Mouse (Mus musculus) left cerebral cortex, adult 2 months (tissue): ENCODE data around the gene Pld1. TPM values are rescaled to one million over a fixed set of nuclear protein-coding genes. Genes with fewer than 3 reads are reported as not detected.

ENCODE experiments used
- DNase-seq, 2 experiments: peaks; one replicate each; pipeline ENCODE4 v3.0.0; 2021 to 2022; ENCODE audit warnings: low spot score in 2 of 2, mixed read lengths in 1 of 2; ENCODE audit errors: extremely low spot score in 1 of 2
- H3K27ac ChIP-seq: fragments of 200-600 bp; 2 replicates; pipeline ENCODE4 v1.8.1; 2022
- H3K4me3 ChIP-seq: fragments of 200-600 bp; 2 replicates; pipeline ENCODE4 v1.8.1; 2022
- CTCF ChIP-seq: fragments of 200-600 bp; IDR thresholded peaks from 2 replicates; pipeline ENCODE4 v1.8.1; 2022; ENCODE audit warnings: antibody characterized with exemption, mild to moderate bottlenecking, moderate library complexity
- intact Hi-C: fragments of 180-260 bp; cut with DNase I; formaldehyde crosslinking; loops from one replicate; pipeline ENCODE4 v1.15.1; 2025
- total RNA-seq, 2 experiments: library from RNA; stranded (reverse); gene quantifications; 2 replicates each; pipeline ENCODE4 v1.2.3; 2021

Gene Pld1
- total RNA-seq, 2 experiments from 2014 or later, result 7.4 to 7.5 TPM

DNA sequence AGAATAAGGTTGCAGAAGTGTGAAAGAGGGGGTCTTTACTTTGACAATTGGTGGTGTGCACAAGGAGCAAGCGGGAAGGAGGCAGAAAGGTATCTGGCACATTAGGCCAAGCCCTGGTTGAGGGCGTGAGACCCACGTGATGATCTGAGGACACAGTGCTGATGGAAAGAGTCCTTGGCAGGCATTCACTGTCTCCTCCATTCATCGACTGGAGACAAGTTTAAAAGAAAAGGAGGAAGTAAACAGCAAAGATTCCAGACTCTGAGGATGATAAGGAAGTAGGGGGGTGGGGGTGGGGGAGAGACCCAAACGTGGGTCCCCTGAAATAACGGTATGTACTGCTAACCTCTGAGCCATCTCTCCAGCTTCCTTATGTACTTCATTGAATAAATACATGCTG lies 142.5 kb downstream of the Pld1 start:
- DNase-seq, result no peak
- TF ChIP-seq CTCF, result no peak
- no peak overlapping the region for H3K27ac ChIP-seq
- intact Hi-C loops, result no loop called here
- no peak overlapping the region for H3K4me3 ChIP-seq

DNA sequence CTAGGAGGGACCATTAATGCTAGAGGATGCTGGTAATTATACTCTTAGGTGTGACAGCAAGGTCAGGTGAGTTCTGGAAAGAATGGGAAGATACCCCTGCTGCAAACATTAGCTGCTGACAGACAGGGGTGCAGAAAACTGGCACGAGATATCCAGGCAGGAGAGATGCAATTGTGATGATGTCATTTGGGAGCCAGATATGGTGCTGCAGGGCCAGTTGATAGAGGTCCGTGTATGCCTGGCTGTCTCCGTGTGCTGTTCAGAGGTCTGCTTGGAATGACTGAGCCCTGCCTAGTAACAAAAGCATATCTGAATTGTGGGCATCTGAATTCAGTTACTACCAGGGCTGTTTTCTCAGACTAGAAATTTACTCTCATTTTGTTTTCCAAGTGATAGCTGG lies 144.7 kb downstream of the Pld1 start:
- intact Hi-C loops, result no loop called here
- DNase-seq, result no peak
- no peak for TF ChIP-seq CTCF

DNA sequence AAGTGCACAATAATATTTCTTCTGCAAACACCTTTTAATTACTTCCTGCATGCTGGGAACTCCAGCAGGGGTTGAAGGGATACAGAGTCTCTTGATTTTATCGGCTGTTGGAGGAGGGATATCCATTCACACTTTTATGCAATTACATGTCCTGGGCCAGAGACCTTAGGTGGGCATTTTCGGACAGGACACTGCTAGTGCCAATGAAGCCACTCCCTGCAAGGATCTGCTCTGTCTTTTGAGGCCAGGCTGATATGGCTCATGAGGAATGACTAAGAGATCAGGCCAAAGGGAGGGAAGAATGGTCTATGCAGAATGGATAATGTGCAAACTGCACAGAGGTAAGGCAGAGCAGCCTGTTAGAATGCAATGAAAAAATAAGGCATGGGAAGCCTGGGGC lies 145.8 kb downstream of the Pld1 start:
- DNase-seq, result no peak
- Histone ChIP-seq H3K27ac (no peak overlapping the region), H3K4me3 (no peak overlapping the region)
- TF ChIP-seq CTCF, result no peak
- intact Hi-C loops, result no loop called here

More for the DNA sequence above, 144.7 kb downstream of the Pld1 start:
- H3K4me3 ChIP-seq, result no peak overlapping the region
- H3K27ac ChIP-seq, result no peak overlapping the region

DNA sequence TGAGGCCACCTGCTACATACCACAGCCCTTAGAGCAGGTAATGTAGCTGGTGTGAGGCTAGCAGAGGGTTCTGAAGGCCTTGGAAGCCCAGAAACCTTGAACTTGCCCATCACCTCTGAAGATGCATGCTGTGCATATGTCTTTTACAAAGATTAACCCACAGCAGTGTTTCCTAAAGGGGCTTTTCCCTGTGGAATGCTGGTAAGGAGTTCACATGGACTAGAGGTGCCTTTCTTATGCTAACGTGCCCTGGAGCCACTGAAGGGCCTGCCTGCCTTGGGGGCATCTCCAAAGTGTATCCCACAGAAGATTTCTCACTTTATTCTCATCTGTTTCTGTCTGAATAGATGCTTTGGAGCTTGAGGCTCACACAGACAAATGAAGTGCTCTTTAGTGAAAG lies 152.8 kb downstream of the Pld1 start:
- DNase-seq, result no peak
- intact Hi-C loops, result no loop called here
- no peak overlapping the region for H3K27ac ChIP-seq
- no peak overlapping the region for H3K4me3 ChIP-seq
- no peak for TF ChIP-seq CTCF

DNA sequence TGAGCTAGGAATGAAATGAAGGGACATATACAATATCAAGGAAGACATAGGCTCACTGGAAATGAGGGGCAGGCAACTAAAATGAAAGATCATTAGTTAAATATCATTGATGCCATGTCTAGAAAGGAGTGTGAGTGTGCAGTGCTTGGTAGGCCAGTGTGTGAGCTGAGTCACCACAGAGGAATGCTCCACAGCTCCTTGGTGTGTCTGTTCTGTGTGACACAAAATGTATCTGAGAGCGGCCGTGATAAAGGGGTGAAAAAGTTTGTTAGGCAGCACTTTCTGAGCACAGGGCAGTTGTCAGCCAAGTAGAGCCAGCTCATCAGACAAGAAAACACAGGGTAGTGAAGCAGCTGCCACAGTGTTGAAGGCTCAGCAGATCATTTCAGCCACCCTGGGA lies 153.2 kb downstream of the Pld1 start:
- Histone ChIP-seq H3K4me3 (no peak overlapping the region), H3K27ac (no peak overlapping the region)
- no peak for DNase-seq
- TF ChIP-seq CTCF, result no peak
- intact Hi-C loops, result no loop called here

DNA sequence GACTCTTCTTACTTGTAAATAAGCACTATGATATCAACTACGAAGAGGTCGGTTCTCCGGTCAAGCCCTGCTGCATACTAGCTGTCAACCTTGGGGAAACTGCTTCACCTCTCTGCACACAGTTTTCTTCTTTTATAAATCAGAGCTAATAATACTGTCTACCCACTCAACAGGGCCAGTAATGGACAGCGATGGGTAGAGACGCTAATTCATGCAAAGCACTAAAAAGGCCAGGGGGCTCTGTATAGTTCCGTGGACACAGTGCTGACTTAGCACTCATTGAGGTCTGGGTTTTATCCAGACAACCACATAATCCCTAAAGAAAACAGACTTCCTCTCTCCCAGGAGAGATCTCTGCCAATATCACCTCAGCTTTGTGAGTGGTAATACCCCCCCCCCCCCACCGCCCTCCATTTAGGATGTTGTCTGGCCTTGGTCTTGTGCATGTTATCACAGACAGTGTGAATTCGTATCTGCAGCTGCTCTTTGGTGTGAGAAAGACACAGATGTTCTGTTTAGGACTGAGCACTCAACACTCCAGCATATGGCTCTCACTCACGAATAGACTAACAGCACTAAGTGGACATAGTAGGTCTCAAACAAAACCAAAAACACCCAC lies 155.3 kb downstream of the Pld1 start:
- Histone ChIP-seq H3K4me3 (no peak overlapping the region), H3K27ac (no peak overlapping the region)
- no peak for TF ChIP-seq CTCF
- no peak for DNase-seq
- intact Hi-C loops, result no loop called here

DNA sequence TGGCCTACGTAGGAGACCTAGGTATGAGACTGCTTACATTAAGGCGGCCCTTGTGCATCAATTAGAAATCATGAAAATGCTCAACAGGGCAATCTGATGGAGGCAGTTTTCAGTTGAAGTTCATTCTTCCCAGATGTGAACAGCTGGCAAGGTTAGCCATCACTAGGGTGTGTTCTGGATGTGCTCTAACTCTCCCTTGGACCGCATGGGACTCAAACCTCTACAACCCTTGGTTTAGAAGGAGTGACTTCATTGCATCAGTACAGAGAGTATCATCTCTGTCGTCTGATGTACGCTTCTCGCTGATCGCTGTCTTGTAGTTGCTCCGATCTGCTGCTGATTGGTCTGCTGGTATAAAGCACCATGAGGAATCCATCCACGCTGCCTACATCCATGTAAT lies 157.0 kb downstream of the Pld1 start:
- TF ChIP-seq CTCF, result no peak
- no peak overlapping the region for H3K27ac ChIP-seq
- DNase-seq, result no peak
- intact Hi-C loops, result no loop called here
- H3K4me3 ChIP-seq, result no peak overlapping the region

DNA sequence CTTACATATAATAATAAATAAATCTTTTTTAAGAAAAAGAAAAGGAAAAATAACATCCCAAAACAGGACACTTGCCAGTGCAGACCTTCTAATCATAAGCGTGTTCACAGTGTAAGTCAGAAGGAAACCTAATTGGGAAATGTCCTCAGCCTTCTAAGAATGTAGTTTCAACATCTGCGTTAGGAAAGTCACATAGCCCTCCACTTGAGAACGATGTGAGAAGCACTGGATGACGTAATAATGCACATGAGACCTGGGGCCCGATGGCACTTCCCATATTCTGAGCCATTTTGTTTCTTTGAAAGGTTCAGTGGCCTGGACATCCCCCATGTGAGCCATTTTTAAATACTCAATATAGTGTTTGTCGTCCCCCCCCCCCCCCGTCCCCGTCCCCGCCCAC lies 160.7 kb downstream of the Pld1 start:
- TF ChIP-seq CTCF, result no peak
- H3K27ac ChIP-seq, result no peak overlapping the region
- intact Hi-C loops, result no loop called here
- no peak for DNase-seq
- no peak overlapping the region for H3K4me3 ChIP-seq

DNA sequence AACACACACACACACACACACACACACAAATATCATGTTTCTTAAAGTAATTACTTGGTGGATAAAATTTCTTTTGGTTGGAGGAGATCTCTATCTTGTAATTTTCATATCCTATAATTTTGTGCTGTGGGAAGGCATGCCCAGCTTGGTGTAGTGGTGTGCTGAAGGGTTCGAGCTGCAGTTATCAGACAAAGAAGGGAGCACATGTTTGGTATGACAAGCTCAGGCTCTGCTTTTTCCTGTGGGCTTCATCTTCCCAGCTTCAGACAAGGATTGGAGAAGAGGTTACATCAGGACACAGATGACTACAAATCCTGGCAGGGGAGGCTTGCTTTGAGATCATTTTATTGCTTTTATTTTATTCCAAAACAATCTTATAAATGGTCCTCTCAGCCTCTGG lies 166.5 kb downstream of the Pld1 start:
- intact Hi-C loops, result loop anchor here (10.0 kb wide), 2 partner anchors 550 to 770 kb away; no protein-coding TSS in a partner anchor
- no peak overlapping the region for H3K27ac ChIP-seq
- no peak for DNase-seq
- H3K4me3 ChIP-seq, result no peak overlapping the region
- no peak for TF ChIP-seq CTCF

DNA sequence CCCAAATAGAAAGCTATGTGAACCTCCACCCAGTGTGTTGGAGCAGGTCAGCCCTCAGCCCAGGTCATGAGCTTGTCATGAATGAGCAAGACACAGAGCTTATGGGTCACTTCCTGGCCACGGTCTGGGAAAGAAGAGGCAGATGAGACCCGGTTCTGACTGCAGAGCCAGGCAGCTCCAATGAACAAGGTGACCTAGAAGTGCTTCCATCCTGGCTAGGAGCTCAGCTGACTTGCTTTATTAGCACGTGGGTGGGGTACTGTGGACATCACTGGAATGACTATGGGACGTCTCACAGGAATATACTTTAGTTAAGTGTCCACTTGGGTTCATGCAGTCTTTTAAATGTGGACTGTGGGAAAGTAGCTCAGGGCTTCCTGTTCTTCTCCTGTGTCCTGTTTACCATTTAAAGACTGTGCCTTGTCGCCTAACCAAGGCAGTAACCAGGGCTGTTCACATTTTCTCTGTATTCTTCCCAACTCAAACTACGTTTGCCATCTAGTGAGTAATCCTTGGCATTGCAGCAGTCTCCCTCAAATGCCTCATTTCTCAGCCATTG lies 169.0 kb downstream of the Pld1 start:
- DNase-seq, result peak; percentile 42 to 43
- intact Hi-C loops, result loop anchor here (2.0 to 10.0 kb wide), 4 partner anchors 125 to 773 kb away; no protein-coding TSS in a partner anchor
- Histone ChIP-seq H3K4me3 (no peak overlapping the region), H3K27ac (no peak overlapping the region)
- peak; percentile 84 for TF ChIP-seq CTCF

DNA sequence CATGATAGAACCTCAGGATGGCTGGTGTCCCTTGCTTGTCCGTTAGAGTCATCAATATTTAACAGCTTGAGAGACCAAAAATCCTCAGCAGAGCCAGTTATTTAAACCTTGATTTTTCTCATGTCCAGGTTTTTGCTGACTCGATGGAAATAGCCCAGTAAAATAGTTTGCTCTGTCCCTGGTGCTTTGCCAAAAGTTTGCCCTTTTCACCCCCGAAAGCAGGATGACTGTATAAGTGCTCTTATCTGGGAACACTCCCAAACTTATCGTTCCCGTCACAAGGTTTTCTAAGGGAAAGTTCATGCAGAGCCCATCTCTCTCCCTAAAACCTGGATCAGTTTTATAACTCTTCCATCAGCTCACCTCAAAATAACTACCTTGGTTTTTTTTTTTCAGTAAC lies 173.0 kb downstream of the Pld1 start:
- no peak for DNase-seq
- Histone ChIP-seq H3K4me3 (no peak overlapping the region), H3K27ac (no peak overlapping the region)
- intact Hi-C loops, result no loop called here
- TF ChIP-seq CTCF, result no peak

DNA sequence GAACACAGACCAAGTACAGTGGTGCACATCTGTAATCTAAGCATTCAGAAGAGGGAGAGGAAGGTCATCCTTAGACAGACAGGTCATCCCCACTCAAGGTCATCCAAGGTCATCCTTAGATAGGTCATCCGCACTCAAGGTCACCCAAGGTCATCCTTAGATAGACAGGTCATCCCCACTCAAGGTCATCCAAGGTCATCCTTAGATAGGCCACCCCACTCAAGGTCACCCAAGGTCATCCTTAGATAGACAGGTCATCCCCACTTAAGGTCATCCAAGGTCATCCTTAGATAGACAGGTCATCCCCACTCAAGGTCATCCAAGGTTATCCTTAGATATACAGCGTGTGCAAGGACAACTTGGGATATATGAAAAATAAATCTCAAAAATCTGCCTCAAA lies 175.4 kb downstream of the Pld1 start:
- no peak for DNase-seq
- intact Hi-C loops, result no loop called here
- no peak for TF ChIP-seq CTCF

DNA sequence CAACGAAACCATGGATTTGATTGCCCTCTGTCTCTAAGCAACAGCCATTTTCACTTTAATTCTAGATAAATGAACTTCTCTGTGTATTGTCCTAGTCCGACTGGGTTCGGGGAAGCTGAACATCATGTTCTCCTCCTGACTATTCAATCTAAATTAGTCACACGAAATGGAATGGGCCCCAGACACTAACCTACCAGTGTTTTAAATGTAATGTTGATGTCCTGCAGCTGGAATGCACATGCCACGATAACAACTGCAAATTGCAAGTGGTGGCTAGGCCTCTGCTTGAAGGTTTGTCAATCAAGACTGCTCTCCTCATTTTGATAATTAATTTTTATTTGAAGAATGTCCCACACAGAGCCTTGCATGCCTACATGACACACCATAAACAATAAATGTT lies 203.2 kb downstream of the Pld1 start:
- Histone ChIP-seq H3K4me3 (no peak overlapping the region), H3K27ac (no peak overlapping the region)
- no peak for DNase-seq
- TF ChIP-seq CTCF, result no peak
- intact Hi-C loops, result no loop called here

More for the DNA sequence above, 175.4 kb downstream of the Pld1 start:
- no peak overlapping the region for H3K27ac ChIP-seq
- H3K4me3 ChIP-seq, result no peak overlapping the region
